Mouse (Mus musculus): Measurements from ENCODE around the gene Hspb8.

GRCm38 (mm10) chr5:116381217-116381616 is 41.4 kb downstream of the Hspb8 start:
- TF ChIP-seq CTCF (IDR thresholded peaks at IDR 0.05; ENCODE audit: low read depth) (no peak), EP300 (IDR thresholded peaks at IDR 0.05; ENCODE audit: low read depth) (no peak)

Data from liver, embryonic 14.5 days (tissue).